Mouse (Mus musculus): ENCODE measurements around the gene Set. TPM values are rescaled to one million over a fixed set of nuclear protein-coding genes. Genes with fewer than 3 reads are reported as not detected.

Gene Set
- polyA plus RNA-seq, 1 experiment from 2014 or later: 557 TPM

DNA sequence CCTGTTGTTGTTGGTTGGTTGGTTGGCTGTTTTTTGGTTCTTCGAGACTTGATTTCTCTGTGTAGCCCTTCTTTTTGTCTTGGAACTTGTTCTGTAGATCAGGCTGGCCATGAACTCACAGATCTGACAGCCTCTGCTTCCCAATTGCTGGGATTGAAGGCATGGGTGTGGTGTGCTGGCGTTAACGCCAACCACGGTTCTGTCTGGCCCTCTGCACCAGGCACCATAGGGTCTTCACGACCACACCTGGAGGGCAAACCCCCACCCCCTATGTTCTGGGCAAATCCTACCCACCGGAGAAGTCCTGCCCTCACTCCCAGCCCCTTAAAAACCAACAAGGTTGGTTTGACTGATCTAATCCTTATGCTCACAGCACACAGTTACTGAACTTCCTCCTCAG, 19.8 kb downstream of the Set start:
- DNase-seq (ENCODE audit: low spot score): no peak
- Histone ChIP-seq H3K4me3 (ENCODE audit: low read depth, low read length) (peak overlapping the region; percentile 59; the same call in 1 of the 2 replicates), H3K4me2 (ENCODE audit: low read length) (peak overlapping the region; percentile 97), H3K4me1 (replicated peaks; ENCODE audit: control insufficient read depth, insufficient read depth, low read length) (peaks cover 8% of the 10 kb centered on the region), H3K9ac (ENCODE audit: low read length) (no peak overlapping the region), H3K27ac (ENCODE audit: low read depth) (peak overlapping the region; percentile 79; the same call in 1 of the 2 replicates), H3K9me3 (ENCODE audit: control insufficient read depth, low read length) (no peaks in the 10 kb centered on the region), H3K36me3 (ENCODE audit: control insufficient read depth, insufficient read depth, low read length) (peaks cover 11% of the 10 kb centered on the region), H3K27me3 (replicated peaks; ENCODE audit: control insufficient read depth, insufficient read depth, low read length) (no peaks in the 10 kb centered on the region)
- WGBS: 70% methylated on average over 6 of the region's 6 CpGs
- ATAC-seq (replicated peaks; ENCODE audit: low FRiP score, low TSS enrichment, low read depth): peak; percentile 18; the same call in 1 of the 2 replicates

DNA sequence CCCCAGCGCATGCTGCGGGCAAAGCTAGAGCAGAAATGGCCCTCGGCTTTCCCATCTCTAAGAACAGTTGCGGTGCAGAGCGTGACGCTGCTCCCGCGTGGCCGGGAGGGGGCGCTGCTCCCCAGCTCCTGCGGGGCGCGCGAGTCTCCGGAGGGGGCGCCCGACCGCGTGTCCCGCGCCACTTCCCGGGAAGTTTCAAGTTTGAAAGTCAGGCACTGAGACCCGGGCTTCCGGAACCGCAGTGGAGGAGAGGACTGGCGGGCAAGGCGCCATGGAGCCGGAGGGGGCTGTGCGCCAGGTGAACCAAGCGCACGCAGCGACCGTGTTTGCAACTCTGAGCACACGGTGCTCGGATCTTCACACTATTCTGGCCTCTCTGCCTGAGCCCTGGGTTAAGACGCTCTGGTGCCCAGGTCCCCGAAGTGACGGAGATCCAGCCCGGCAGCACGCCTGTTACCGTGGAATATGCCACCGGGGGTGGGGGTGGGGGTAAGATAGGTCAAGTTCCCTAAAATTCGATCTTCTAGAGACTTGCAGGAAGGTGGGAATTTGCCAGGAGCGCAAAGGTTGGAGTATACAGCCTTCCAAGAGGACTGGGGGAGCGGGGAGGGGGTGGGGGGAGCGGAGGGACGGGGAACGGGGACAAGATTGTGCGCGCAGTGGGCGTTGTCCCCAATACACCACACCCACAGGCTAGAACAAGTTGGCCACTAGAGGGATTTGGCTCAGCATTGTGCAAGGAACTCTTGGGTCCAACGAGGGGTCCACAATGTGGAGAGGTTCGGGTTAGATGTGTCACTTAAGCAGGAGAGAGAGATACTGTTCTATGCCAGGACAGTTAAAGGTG, 20.5 kb downstream of the Set start, which contains the start of gene Pkn3:
Pkn3 (plus strand) TSS at position 183 of the 847 bp plus-strand sequence.
- WGBS: under 1% methylated on average over 53 of the region's 53 CpGs
- Histone ChIP-seq H3K9ac (ENCODE audit: low read length) (peak within 1 kb of the TSS; percentile 61), H3K4me1 (replicated peaks; ENCODE audit: control insufficient read depth, insufficient read depth, low read length) (peaks cover 8% of the 10 kb centered on the region), H3K27me3 (replicated peaks; ENCODE audit: control insufficient read depth, insufficient read depth, low read length) (no peaks in the 10 kb centered on the region), H3K27ac (ENCODE audit: low read depth) (peak within 1 kb of the TSS; percentile 79), H3K36me3 (ENCODE audit: control insufficient read depth, insufficient read depth, low read length) (peaks cover 4% of the 10 kb centered on the region; the same call in 1 of the 2 replicates), H3K9me3 (ENCODE audit: control insufficient read depth, low read length) (no peaks in the 10 kb centered on the region), H3K4me2 (ENCODE audit: low read length) (peak within 1 kb of the TSS; percentile 97), H3K4me3 (ENCODE audit: low read depth, low read length) (peak within 1 kb of the TSS; percentile 59)
- DNase-seq (ENCODE audit: low spot score) (peak; percentile 92), ATAC-seq (replicated peaks; ENCODE audit: low FRiP score, low TSS enrichment, low read depth) (peak; percentile 79)

DNA sequence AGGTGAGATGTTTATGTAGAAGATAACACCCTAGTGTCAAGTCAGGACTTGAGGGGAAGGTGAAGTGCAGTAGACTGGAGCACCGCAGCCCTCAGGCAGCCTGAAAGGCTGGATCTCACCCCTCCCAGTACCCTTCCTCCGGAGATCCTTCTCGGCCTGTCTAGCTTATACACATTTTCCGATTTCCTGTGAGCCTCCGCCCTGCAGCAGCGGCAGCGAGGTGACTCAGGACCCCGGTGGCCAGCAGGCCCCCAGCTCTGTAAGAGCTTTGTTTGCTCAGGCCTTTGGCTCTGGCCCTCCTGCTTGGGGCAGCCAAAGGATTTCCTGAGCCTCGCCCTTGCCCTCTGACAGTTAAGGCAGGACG, 21.2 kb downstream of the Set start:
- Histone ChIP-seq H3K4me2 (ENCODE audit: low read length) (peak overlapping the region; percentile 97), H3K4me1 (replicated peaks; ENCODE audit: control insufficient read depth, insufficient read depth, low read length) (peaks cover 8% of the 10 kb centered on the region), H3K9ac (ENCODE audit: low read length) (no peak overlapping the region), H3K27ac (ENCODE audit: low read depth) (peak overlapping the region; percentile 79), H3K27me3 (replicated peaks; ENCODE audit: control insufficient read depth, insufficient read depth, low read length) (no peaks in the 10 kb centered on the region), H3K36me3 (ENCODE audit: control insufficient read depth, insufficient read depth, low read length) (no peaks in the 10 kb centered on the region), H3K9me3 (ENCODE audit: control insufficient read depth, low read length) (no peaks in the 10 kb centered on the region), H3K4me3 (ENCODE audit: low read depth, low read length) (peak overlapping the region; percentile 59)
- DNase-seq (ENCODE audit: low spot score) (no peak), ATAC-seq (replicated peaks; ENCODE audit: low FRiP score, low TSS enrichment, low read depth) (no peak; the same call in 1 of the 2 replicates)
- 17% methylated on average over 10 of the region's 10 CpGs for WGBS

DNA sequence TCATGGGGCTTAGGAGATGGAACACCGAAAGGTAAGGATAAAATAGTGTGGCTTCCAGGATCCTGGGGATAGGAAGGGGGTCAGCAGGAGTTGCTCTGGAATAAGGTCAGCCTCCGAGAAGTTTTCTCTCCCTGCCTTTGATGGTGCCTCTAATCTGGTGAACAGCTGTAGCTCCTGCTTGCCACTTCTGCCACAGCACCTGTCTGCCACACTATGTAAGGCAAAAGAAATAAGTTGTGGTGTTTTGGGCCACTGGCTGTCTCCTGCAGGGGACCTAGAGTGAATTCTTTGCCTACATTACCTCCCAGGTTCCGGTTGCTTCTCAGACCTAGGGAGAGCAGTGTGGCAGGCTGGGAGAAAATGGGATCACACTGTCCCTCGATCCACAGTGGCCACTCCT, 21.6 kb downstream of the Set start:
- ATAC-seq (replicated peaks; ENCODE audit: low FRiP score, low TSS enrichment, low read depth) (no peak), DNase-seq (ENCODE audit: low spot score) (no peak)
- H3K4me3 ChIP-seq (ENCODE audit: low read depth, low read length): no peak overlapping the region
- no peak overlapping the region for H3K9ac ChIP-seq (ENCODE audit: low read length)
- WGBS: 71% methylated on average over 4 of the region's 4 CpGs
- H3K27me3 ChIP-seq (replicated peaks; ENCODE audit: control insufficient read depth, insufficient read depth, low read length): no peaks in the 10 kb centered on the region
- H3K4me2 ChIP-seq (ENCODE audit: low read length): peak overlapping the region; percentile 97
- H3K9me3 ChIP-seq (ENCODE audit: control insufficient read depth, low read length): no peaks in the 10 kb centered on the region
- peaks cover 8% of the 10 kb centered on the region for H3K4me1 ChIP-seq (replicated peaks; ENCODE audit: control insufficient read depth, insufficient read depth, low read length)
- peak overlapping the region; percentile 79; the same call in 1 of the 2 replicates for H3K27ac ChIP-seq (ENCODE audit: low read depth)
- H3K36me3 ChIP-seq (ENCODE audit: control insufficient read depth, insufficient read depth, low read length): no peaks in the 10 kb centered on the region

DNA sequence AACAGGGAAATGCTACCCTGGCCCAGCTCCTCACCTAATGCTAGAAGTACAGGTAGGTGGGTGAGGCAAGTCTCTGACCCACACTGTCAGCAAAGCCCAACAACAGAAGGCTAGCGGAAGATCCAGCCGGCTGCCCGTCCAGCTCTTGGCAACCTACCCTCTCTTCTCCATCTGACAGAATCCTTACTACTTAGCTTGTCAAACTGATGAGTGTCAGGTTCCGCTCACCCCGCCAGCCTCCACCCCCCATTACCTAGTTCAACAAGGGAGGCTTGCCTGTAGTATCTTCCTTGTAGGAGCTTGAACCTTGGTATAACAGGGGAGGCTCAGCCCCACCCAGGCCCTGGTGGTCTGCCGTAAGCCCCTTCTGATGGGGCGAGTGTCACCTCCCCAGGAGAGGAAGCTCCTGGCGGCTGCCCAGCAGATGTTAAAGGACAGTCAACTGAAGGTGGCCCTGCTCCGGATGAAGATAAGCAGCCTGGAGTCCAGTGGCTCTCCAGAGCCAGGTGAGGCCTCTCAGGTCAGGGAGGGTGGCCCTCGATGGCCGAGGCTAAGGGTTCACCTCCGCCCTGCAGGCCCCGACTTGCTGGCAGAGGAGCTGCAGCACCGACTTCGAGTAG, 23.1 kb downstream of the Set start:
- ATAC-seq (replicated peaks; ENCODE audit: low FRiP score, low TSS enrichment, low read depth) (no peak), DNase-seq (ENCODE audit: low spot score) (no peak)
- Histone ChIP-seq H3K9me3 (ENCODE audit: control insufficient read depth, low read length) (no peaks in the 10 kb centered on the region), H3K27me3 (replicated peaks; ENCODE audit: control insufficient read depth, insufficient read depth, low read length) (no peaks in the 10 kb centered on the region), H3K4me1 (replicated peaks; ENCODE audit: control insufficient read depth, insufficient read depth, low read length) (peaks cover 8% of the 10 kb centered on the region), H3K27ac (ENCODE audit: low read depth) (no peak overlapping the region), H3K36me3 (ENCODE audit: control insufficient read depth, insufficient read depth, low read length) (no peaks in the 10 kb centered on the region), H3K4me3 (ENCODE audit: low read depth, low read length) (no peak overlapping the region), H3K9ac (ENCODE audit: low read length) (no peak overlapping the region), H3K4me2 (ENCODE audit: low read length) (no peak overlapping the region)
- 89% methylated on average over 15 of the region's 15 CpGs for WGBS

DNA sequence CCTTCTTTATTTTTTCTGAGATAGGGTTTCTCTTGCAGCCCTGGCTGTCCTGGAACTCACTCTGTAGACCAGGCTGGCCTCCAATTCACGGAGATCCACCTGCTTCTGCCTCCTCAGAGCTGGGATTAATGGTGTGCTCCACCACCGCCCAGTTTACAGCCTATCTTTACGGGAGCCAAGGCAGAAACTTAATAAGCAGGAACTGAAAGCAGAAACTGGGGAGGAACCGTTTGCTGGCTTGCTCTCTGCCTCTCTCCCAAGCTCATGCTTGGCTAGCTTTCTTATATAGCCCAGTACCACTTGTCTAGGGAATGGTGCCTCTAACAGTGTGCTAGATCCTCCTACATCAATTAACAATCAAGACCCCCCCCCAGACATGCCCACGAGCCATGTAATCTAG, 26.9 kb downstream of the Set start:
- WGBS: 48% methylated on average over 5 of the region's 5 CpGs
- H3K4me2 ChIP-seq (ENCODE audit: low read length): peak overlapping the region; percentile 41
- no peaks in the 10 kb centered on the region for H3K27me3 ChIP-seq (replicated peaks; ENCODE audit: control insufficient read depth, insufficient read depth, low read length)
- no peak for DNase-seq (ENCODE audit: low spot score)
- H3K4me1 ChIP-seq (replicated peaks; ENCODE audit: control insufficient read depth, insufficient read depth, low read length): no peaks in the 10 kb centered on the region
- H3K9me3 ChIP-seq (ENCODE audit: control insufficient read depth, low read length): no peaks in the 10 kb centered on the region
- no peaks in the 10 kb centered on the region for H3K36me3 ChIP-seq (ENCODE audit: control insufficient read depth, insufficient read depth, low read length)
- no peak overlapping the region for H3K9ac ChIP-seq (ENCODE audit: low read length)
- no peak overlapping the region for H3K4me3 ChIP-seq (ENCODE audit: low read depth, low read length)
- H3K27ac ChIP-seq (ENCODE audit: low read depth): no peak overlapping the region
- no peak for ATAC-seq (replicated peaks; ENCODE audit: low FRiP score, low TSS enrichment, low read depth)

DNA sequence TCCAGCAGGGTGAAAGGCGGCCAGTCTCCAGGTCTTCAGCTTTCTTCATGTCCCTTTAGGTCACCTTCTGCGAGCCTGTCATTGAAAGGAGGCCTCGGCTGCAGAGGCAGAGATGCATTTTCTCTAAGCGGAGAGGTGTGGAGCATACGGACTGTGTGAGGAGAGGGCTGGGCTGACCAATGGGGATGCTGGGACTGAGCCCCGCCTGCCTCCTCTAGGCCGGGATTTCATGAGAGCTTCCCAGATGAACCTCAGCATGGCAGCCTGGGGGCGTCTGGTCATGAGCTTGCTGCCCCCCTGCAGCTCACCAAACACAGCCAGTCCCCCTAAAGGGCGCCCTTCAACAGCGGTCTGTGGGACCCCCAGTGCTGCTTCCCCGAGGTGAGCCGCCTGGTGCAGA, 27.5 kb downstream of the Set start:
- H3K9ac ChIP-seq (ENCODE audit: low read length): no peak overlapping the region
- no peaks in the 10 kb centered on the region for H3K9me3 ChIP-seq (ENCODE audit: control insufficient read depth, low read length)
- H3K4me2 ChIP-seq (ENCODE audit: low read length): peak overlapping the region; percentile 41
- ATAC-seq (replicated peaks; ENCODE audit: low FRiP score, low TSS enrichment, low read depth) (peak; percentile 54; the same call in 1 of the 2 replicates), DNase-seq (ENCODE audit: low spot score) (no peak)
- no peaks in the 10 kb centered on the region for H3K4me1 ChIP-seq (replicated peaks; ENCODE audit: control insufficient read depth, insufficient read depth, low read length)
- no peak overlapping the region for H3K27ac ChIP-seq (ENCODE audit: low read depth)
- H3K36me3 ChIP-seq (ENCODE audit: control insufficient read depth, insufficient read depth, low read length): 0 out of 2 replicates have a peak, but pooled peaks cover under 1% of the 10 kb centered on the region
- H3K27me3 ChIP-seq (replicated peaks; ENCODE audit: control insufficient read depth, insufficient read depth, low read length): no peaks in the 10 kb centered on the region
- WGBS: 8% methylated on average over 12 of the region's 12 CpGs
- H3K4me3 ChIP-seq (ENCODE audit: low read depth, low read length): 0 out of 2 replicates have a peak overlapping the region, but pooled peaks have one; percentile 10

DNA sequence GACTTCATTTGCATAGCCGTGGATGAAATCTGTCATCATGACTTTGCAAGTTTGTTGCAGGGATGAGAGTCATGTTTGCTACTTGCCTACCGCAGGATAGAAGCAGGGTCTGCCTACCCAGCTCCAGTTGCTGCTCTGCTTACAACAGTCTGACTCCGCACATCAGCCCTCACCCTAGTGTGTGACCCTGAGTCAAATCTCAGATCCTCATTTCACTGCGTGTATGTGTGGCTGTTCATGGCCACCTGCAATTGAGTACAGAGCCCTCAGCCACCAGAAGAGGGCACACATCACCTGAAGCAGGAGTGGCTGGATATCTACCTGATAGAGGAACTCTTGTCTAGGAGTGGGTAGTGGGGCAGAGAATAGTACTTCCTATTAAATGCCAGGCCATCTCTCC, 30.1 kb downstream of the Set start:
- Histone ChIP-seq H3K4me2 (ENCODE audit: low read length) (no peak overlapping the region), H3K4me1 (replicated peaks; ENCODE audit: control insufficient read depth, insufficient read depth, low read length) (no peaks in the 10 kb centered on the region), H3K27ac (ENCODE audit: low read depth) (no peak overlapping the region), H3K27me3 (replicated peaks; ENCODE audit: control insufficient read depth, insufficient read depth, low read length) (no peaks in the 10 kb centered on the region), H3K9ac (ENCODE audit: low read length) (no peak overlapping the region), H3K4me3 (ENCODE audit: low read depth, low read length) (no peak overlapping the region), H3K9me3 (ENCODE audit: control insufficient read depth, low read length) (no peaks in the 10 kb centered on the region), H3K36me3 (ENCODE audit: control insufficient read depth, insufficient read depth, low read length) (peaks cover 23% of the 10 kb centered on the region)
- ATAC-seq (replicated peaks; ENCODE audit: low FRiP score, low TSS enrichment, low read depth): no peak
- DNase-seq (ENCODE audit: low spot score): no peak
- WGBS: 96% methylated on average over 4 of the region's 4 CpGs
